Mouse (Mus musculus): Measurements from ENCODE around the gene Bet1l. TPM values are rescaled to one million over a fixed set of nuclear protein-coding genes. Genes with fewer than 3 reads are reported as not detected.

Gene Bet1l
- total RNA-seq (2012; rRNA removed), result 13.8 and 16.7 TPM in 2 replicates
- 11.6 and 13.1 TPM in 2 replicates for total RNA-seq (2014; rRNA removed)
- polyA plus RNA-seq (2012; ENCODE audit: insufficient read length, low read depth), result 24.3 and 25.1 TPM in 2 replicates

- dilution Hi-C loops (cut with MboI; ENCODE audit: extremely low pct_ligation_motif_present, extremely low pct_unique_long_range_greater_than_20kb, low sequenced_read_pairs), result no loop called here
Observed at GRCm38 (mm10) chr7:140857550-140858505, at the start of gene Bet1l. Bet1l (minus strand) TSS chr7:140857577.

GRCm38 (mm10) chr7:140907131-140907530, 49.8 kb upstream of the Bet1l start:
- H3K9ac ChIP-seq (ENCODE audit: insufficient read depth, low read depth), result no peak overlapping the region
- H3K4me2 ChIP-seq (ENCODE audit: insufficient read depth, low read depth, poor library complexity, severe bottlenecking), result no peak overlapping the region
- no peaks in the 10 kb centered on the region for H3K79me2 ChIP-seq (replicated peaks; ENCODE audit: control insufficient read depth, extremely low read depth, insufficient read depth, poor library complexity, severe bottlenecking)
- no peaks in the 10 kb centered on the region for H3K9me3 ChIP-seq (replicated peaks; ENCODE audit: low read length)
- peaks cover 2 to 10% of the 10 kb centered on the region in 2 experiments; a peak in 3 of 4 replicates for H3K4me1 ChIP-seq (ENCODE audit: control insufficient read depth in 1 of 2, insufficient read depth in 2 of 2)
- DNase-seq (ENCODE audit: extremely low read depth), result no peak
- in situ Hi-C loops (cut with MboI; ENCODE audit: low pct_ligation_motif_present, low pct_unique_long_range_greater_than_20kb, low sequenced_read_pairs) (no loop called here), dilution Hi-C loops (cut with MboI; ENCODE audit: extremely low pct_ligation_motif_present, extremely low pct_unique_long_range_greater_than_20kb, low sequenced_read_pairs) (no loop called here)
- H3K4me3 ChIP-seq (replicated peaks in 1 of 3; ENCODE audit: low read depth in 2 of 3, low read length in 2 of 3, poor library complexity in 1 of 3), result no peak overlapping the region
- H3K27me3 ChIP-seq (replicated peaks), result peaks cover 5% of the 10 kb centered on the region
- no peaks in the 10 kb centered on the region for H3K36me3 ChIP-seq (replicated peaks in 1 of 2; ENCODE audit: control insufficient read depth in 1 of 2, insufficient read depth in 1 of 2, low read length in 1 of 2)
- TF ChIP-seq MAX (IDR thresholded peaks at IDR 0.05; ENCODE audit: low read length), result no peak
- TF ChIP-seq CTCF (conservative IDR thresholded peaks at IDR 0.05 in 1 of 2, IDR thresholded peaks at IDR 0.05 in 1 of 2; ENCODE audit: low read depth in 2 of 2, low read length in 2 of 2), result no peak
- TF ChIP-seq USF1 (IDR thresholded peaks at IDR 0.05; ENCODE audit: low read depth, low read length), result no peak
- TF ChIP-seq TCF12 (IDR thresholded peaks at IDR 0.05; ENCODE audit: low read depth, low read length), result no peak
- TF ChIP-seq PAX5 (IDR thresholded peaks at IDR 0.05; ENCODE audit: low read length), result no peak
- TF ChIP-seq MAZ (IDR thresholded peaks at IDR 0.05; ENCODE audit: low read depth, low read length), result no peak
- TF ChIP-seq SIN3A (IDR thresholded peaks at IDR 0.05; ENCODE audit: low read length), result no peak
- TF ChIP-seq POLR2AphosphoS2 (IDR thresholded peaks at IDR 0.05; ENCODE audit: low read depth, low read length), result no peak
- no peak for TF ChIP-seq ELF1 (IDR thresholded peaks at IDR 0.05; ENCODE audit: low read depth, low read length)
- TF ChIP-seq POLR2A (IDR thresholded peaks at IDR 0.05; ENCODE audit: low read depth, low read length), result no peak
- no peak for TF ChIP-seq EP300 (IDR thresholded peaks at IDR 0.05; ENCODE audit: low read length)
- no peak for TF ChIP-seq MXI1 (IDR thresholded peaks at IDR 0.05; ENCODE audit: low read depth, low read length)
- TF ChIP-seq NRF1 (IDR thresholded peaks at IDR 0.05; ENCODE audit: low read depth, low read length), result no peak
- no peak for TF ChIP-seq MAFK (IDR thresholded peaks at IDR 0.05; ENCODE audit: insufficient replicate concordance, low read length)
- TF ChIP-seq HCFC1 (IDR thresholded peaks at IDR 0.05; ENCODE audit: low read depth, low read length), result no peak
- H3K27ac ChIP-seq (ENCODE audit: insufficient read depth, low read depth), result no peak overlapping the region

More at GRCm38 (mm10) chr7:140857550-140858505, at the start of gene Bet1l:
- Histone ChIP-seq H3K4me1 (ENCODE audit: control insufficient read depth in 1 of 2, insufficient read depth in 2 of 2) (peaks cover 22 to 35% of the 10 kb centered on the region in 2 experiments), H3K79me2 (replicated peaks; ENCODE audit: control insufficient read depth, extremely low read depth, insufficient read depth, poor library complexity, severe bottlenecking) (peaks cover 35% of the 10 kb centered on the region), H3K9me3 (replicated peaks; ENCODE audit: low read length) (no peaks in the 10 kb centered on the region), H3K36me3 (replicated peaks in 1 of 2; ENCODE audit: control insufficient read depth in 1 of 2, insufficient read depth in 1 of 2, low read length in 1 of 2) (peaks cover 55 to 70% of the 10 kb centered on the region in 2 experiments), H3K9ac (ENCODE audit: insufficient read depth, low read depth) (peak within 1 kb of the TSS; percentile 97), H3K27me3 (replicated peaks) (no peaks in the 10 kb centered on the region), H3K27ac (ENCODE audit: insufficient read depth, low read depth) (peak within 1 kb of the TSS; percentile 78), H3K4me3 (replicated peaks in 1 of 3; ENCODE audit: low read depth in 2 of 3, low read length in 2 of 3, poor library complexity in 1 of 3) (peak within 1 kb of the TSS; percentile 84 to 98 (median 92)), H3K4me2 (ENCODE audit: insufficient read depth, low read depth, poor library complexity, severe bottlenecking) (peak within 1 kb of the TSS; percentile 79)
- in situ Hi-C loops (cut with MboI; ENCODE audit: low pct_ligation_motif_present, low pct_unique_long_range_greater_than_20kb, low sequenced_read_pairs), result no loop called here
- TF ChIP-seq IRF4 (IDR thresholded peaks at IDR 0.05; ENCODE audit: low read depth, low read length) (0 out of 2 replicates have a peak, but pooled peaks have one; percentile 8), TCF12 (IDR thresholded peaks at IDR 0.05; ENCODE audit: low read depth, low read length) (0 out of 2 replicates have a peak, but pooled peaks have one; percentile 1), MAFK (IDR thresholded peaks at IDR 0.05; ENCODE audit: insufficient replicate concordance, low read length) (no peak), UBTF (IDR thresholded peaks at IDR 0.05; ENCODE audit: low read depth, low read length) (0 out of 2 replicates have a peak, but pooled peaks have one; percentile 44), ZMIZ1 (IDR thresholded peaks at IDR 0.05; ENCODE audit: low read depth, low read length) (no peak), SIN3A (IDR thresholded peaks at IDR 0.05; ENCODE audit: low read length) (peak; percentile 0), USF1 (IDR thresholded peaks at IDR 0.05; ENCODE audit: low read depth, low read length) (no peak)
- DNase-seq (ENCODE audit: extremely low read depth), result no peak

All from CH12.LX (cell line).